Mouse (Mus musculus) forebrain, embryonic 11.5 days (tissue): ENCODE data around the gene Zbtb18. TPM values are rescaled to one million over a fixed set of nuclear protein-coding genes. Genes with fewer than 3 reads are reported as not detected.
A peak's percentile ranks its signal among the peaks of the same experiment; 100 is the strongest.

Experiments used
- ATAC-seq: fragments of 200-750 bp; cut with Nextera tagmentation; replicated peaks from 2 replicates; pipeline ENCODE4 v1.8.0; 2017; ENCODE audit warnings: moderate TSS enrichment; ENCODE audit not compliant: low FRiP score
- DNase-seq: peaks from one replicate; pipeline ENCODE4 v3.0.0-alpha.2; 2017; ENCODE audit warnings: low spot score
- H3K27ac ChIP-seq: fragments of 300-500 bp; sonication (generic); 2 replicates; pipeline ENCODE4 v1.5.1; 2014; ENCODE audit warnings: low read depth, low read length
- H3K27me3 ChIP-seq: fragments of 300-500 bp; sonication (generic); 2 replicates; pipeline ENCODE4 v1.6.1; 2014; ENCODE audit warnings: mild to moderate bottlenecking, low read length, mixed read lengths; ENCODE audit not compliant: control insufficient read depth, insufficient read depth
- H3K36me3 ChIP-seq: fragments of 300-500 bp; sonication (generic); 2 replicates; pipeline ENCODE4 v1.6.1; 2014; ENCODE audit warnings: mild to moderate bottlenecking, low read length, moderate library complexity, mixed read lengths; ENCODE audit not compliant: control insufficient read depth, insufficient read depth
- H3K4me1 ChIP-seq: fragments of 300-500 bp; sonication (generic); replicated peaks from 2 replicates; pipeline ENCODE4 v1.6.1; 2014; ENCODE audit warnings: low read length, mixed read lengths; ENCODE audit not compliant: control insufficient read depth, insufficient read depth
- H3K4me2 ChIP-seq: fragments of 300-500 bp; sonication (generic); 2 replicates; pipeline ENCODE4 v1.6.1; 2014; ENCODE audit warnings: low read depth, mild to moderate bottlenecking, low read length, moderate library complexity, mixed read lengths; ENCODE audit not compliant: severe bottlenecking
- H3K4me3 ChIP-seq: fragments of 300-500 bp; sonication (generic); 2 replicates; pipeline ENCODE4 v1.5.1; 2014; ENCODE audit warnings: low read depth, low read length
- H3K9ac ChIP-seq: fragments of 300-500 bp; sonication (generic); 2 replicates; pipeline ENCODE4 v1.6.1; 2014; ENCODE audit warnings: low read length
- H3K9me3 ChIP-seq: fragments of 300-500 bp; sonication (generic); 2 replicates; pipeline ENCODE4 v1.6.1; 2016; ENCODE audit warnings: low read length, mixed read lengths; ENCODE audit not compliant: control insufficient read depth
- WGBS: fragments of 180-500 bp; shearing (Covaris S2); extraction: QIAGEN DNeasy Blood & Tissue Kit; methylation state at CpG from one replicate; pipeline ENCODE4 v1.1.7; 2014; 5-methylcytosine and 5-hydroxymethylcytosine counted together
- polyA plus RNA-seq: library from polyadenylated mRNA; unstranded; fragments of >200 nt; fragmentation: Nextera tagmentation; extraction: Ambion mirVana; gene quantifications from 2 replicates; pipeline ENCODE4 v1.2.1, GENCODE M21; 2014

Zbtb18 gene
- polyA plus RNA-seq, result 5.1 and 6.6 TPM in 2 replicates

DNA sequence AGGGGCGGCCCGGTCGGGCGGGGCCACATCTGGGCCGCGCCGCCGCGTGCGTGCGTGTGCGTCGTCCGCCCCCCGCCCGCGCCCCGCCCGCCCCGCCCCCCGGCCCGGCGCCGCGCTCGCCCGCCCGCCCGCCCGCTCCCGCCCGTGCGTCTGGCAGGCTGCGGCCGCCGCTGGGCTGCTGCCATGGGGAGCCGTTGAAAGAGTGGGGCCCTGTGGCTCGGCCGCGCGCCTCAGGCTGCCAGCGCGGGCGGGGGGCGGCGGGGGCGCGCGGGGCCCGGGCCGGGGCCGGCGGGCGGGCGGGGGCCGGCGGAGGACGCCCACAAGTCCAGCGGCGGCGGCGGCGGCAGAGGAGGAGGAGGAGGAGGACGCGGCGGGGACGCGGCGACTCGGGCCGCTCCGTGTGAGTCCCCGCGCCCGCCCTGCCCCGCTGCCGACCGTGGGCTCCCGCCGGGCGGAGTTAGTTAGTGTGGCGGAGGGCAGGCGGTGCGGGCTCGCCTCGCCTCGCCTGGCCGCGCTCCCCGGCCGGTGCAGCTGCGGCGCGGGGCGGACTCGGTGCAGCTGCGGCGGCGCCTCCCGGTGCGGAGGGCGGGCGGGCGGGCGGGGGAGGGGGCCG, at the start of gene Zbtb18:
Gene Zbtb18, plus strand, starts transcription at position 156 of the 613 bp plus-strand sequence.
- ATAC-seq (peak; percentile 1; the same call in 1 of the 2 replicates), DNase-seq (peak; percentile 85)
- Histone ChIP-seq H3K4me2 (peak within 1 kb of the TSS; percentile 87), H3K4me3 (peak within 1 kb of the TSS; percentile 98), H3K4me1 (peaks cover 10% of the 10 kb centered on the region), H3K36me3 (no peaks in the 10 kb centered on the region), H3K9me3 (no peaks in the 10 kb centered on the region), H3K9ac (peak within 1 kb of the TSS; percentile 97), H3K27me3 (no peaks in the 10 kb centered on the region), H3K27ac (peak within 1 kb of the TSS; percentile 99)
- WGBS, result under 1% methylated on average over 30 of the region's 106 CpGs

DNA sequence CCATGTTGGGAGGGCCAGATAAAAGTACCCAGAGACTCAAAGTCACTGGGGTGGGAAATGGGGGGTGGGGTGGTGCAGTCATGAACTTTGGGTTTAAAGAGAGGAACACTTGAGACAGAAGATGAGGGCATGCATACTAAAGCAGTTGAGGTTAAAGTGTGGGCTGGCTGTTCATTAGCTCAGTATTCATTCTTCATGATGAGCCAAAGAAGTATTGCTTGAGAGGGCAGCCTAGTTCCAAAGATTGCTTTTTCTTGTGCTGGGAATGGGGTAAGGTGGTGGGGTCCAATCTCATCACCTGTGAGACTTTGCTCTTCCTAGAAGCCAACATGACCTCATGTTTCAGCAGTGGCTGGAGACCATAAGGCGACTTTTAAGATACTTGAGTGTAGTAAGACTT, 44.7 kb upstream of the Zbtb18 start:
- H3K9me3 ChIP-seq, result no peaks in the 10 kb centered on the region
- no peak overlapping the region for H3K4me3 ChIP-seq
- ATAC-seq (no peak), DNase-seq (no peak)
- no peak overlapping the region for H3K27ac ChIP-seq
- H3K27me3 ChIP-seq, result no peaks in the 10 kb centered on the region
- H3K9ac ChIP-seq, result no peak overlapping the region
- no peak overlapping the region for H3K4me2 ChIP-seq
- WGBS, result 85% methylated on average over 1 of the region's 1 CpGs
- no peaks in the 10 kb centered on the region for H3K36me3 ChIP-seq
- H3K4me1 ChIP-seq, result no peaks in the 10 kb centered on the region

DNA sequence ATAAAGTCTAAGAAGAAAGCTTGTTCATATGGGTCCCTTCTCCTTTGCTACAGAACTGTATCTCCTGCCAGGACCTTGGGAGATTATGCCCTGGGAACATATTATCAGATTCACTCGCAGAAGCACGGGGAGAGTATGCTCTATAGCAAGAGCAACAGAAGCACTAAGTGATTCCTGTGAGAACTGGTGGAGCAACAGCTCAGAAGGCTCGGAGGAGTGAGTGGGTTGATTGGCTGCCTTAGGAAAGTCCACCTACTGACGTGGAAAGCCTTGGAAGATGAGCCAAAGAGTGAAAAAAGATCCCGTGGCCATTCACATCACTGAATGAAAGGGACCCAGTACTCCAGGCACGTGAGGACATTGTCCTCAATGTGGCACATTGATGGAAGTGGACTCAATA, 37.0 kb upstream of the Zbtb18 start:
- Histone ChIP-seq H3K9me3 (no peaks in the 10 kb centered on the region), H3K9ac (no peak overlapping the region), H3K4me3 (no peak overlapping the region), H3K4me1 (peaks cover 2% of the 10 kb centered on the region; the same call in 1 of the 2 replicates), H3K4me2 (no peak overlapping the region), H3K27ac (no peak overlapping the region), H3K36me3 (no peaks in the 10 kb centered on the region), H3K27me3 (no peaks in the 10 kb centered on the region)
- 86% methylated on average over 6 of the region's 6 CpGs for WGBS
- ATAC-seq (no peak), DNase-seq (no peak)

DNA sequence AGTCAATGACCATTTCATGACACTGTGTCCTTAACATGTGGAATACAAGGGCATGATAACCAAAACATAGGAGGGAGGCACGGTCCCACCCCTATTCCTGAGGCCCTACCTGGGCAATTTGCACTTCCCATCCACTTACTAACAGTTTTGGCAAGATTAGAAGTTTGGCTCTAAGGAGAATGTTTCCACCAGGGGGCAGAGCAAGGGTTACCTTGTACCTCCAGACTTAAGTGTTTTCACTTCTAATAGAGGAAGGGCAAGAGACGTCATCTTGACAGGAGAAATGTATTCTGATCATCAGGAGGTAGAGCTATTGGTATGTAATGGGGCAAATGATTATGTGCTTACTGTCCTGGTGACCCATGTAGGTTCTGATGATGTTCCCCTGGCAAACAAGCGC, 33.5 kb upstream of the Zbtb18 start:
- WGBS, result 81% methylated on average over 3 of the region's 3 CpGs
- Histone ChIP-seq H3K9me3 (no peaks in the 10 kb centered on the region), H3K4me2 (no peak overlapping the region), H3K9ac (no peak overlapping the region), H3K27me3 (no peaks in the 10 kb centered on the region), H3K27ac (no peak overlapping the region), H3K36me3 (no peaks in the 10 kb centered on the region), H3K4me1 (peaks cover 19% of the 10 kb centered on the region), H3K4me3 (no peak overlapping the region)
- DNase-seq, result no peak
- ATAC-seq, result no peak

DNA sequence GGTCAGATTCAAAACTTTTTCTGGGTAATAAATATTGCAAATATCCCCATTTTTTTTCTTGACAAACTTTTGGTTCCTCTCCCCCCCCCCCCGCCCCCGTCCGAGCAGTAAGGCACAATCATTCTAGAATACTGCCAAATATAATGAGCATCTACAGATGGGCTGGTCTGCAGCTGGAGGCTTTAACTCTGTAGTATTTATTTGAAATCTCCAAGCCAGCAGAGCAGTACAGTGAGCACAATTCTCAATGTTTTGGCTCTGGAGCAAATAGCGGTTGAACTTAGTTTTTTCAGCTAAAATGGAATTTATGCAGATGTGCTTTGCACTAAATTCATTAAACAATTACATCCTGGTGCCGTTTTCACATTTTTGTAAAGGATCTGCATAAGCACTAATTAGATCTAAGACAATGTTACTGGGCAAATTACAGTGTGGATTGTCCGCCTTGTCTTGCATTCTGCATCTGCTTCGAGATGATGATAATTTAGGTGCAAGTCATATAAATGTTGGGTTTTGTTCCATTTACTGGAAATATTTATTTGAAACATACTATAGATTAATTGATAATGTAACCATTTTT, 31.3 kb upstream of the Zbtb18 start:
- 64% methylated on average over 7 of the region's 7 CpGs for WGBS
- Histone ChIP-seq H3K27me3 (no peaks in the 10 kb centered on the region), H3K4me1 (peaks cover 19% of the 10 kb centered on the region), H3K9ac (peak overlapping the region; percentile 3; the same call in 1 of the 2 replicates), H3K4me2 (no peak overlapping the region), H3K4me3 (no peak overlapping the region), H3K27ac (peak overlapping the region; percentile 46), H3K36me3 (no peaks in the 10 kb centered on the region), H3K9me3 (no peaks in the 10 kb centered on the region)
- ATAC-seq, result peak; percentile 54
- DNase-seq, result no peak

DNA sequence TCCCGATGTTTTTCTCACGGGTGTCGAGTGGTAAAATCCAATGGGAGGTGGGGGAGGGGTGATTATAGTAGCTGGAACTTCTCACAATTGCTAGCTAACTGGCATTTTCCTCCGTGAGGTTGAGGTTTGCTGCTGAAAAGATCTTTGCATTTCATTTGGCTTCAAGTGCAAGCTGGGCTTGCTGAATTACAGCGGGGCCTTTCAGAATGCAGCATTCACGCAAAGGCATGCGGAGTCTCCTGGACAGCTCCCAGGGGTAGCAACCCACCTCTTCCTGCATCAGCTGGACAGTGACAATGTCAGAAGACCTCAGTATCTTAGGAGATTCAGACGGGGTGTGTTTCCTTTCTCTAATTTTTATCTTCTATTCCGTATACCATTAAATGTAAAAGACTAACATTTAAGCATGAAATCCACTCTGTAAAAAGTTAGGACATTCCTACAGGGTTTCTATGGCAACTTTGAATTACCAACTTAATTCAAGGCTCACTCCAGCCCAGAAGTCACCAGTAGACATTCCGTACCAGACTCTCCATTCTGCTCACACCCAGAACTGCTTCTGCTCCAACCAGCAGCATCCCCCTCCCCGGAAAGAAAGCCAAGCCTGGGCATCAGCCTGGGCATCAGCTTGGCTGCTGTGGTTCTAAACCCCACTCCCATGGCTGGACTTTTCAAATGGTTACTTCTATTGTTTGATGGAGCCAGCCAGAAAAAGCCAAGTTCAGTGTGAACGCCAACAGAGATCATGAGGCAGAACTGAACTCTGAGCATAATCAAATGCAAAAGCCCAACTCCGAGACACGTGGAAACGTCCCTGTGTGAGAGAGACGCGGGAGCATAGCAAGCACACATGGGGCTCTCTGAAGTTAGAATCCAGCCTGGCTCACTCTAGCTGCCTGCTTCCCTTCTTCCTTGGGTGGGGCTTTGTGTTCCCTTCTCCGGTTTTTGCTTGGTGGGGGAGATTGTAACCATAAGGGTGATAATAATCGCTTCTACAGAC, 30.5 kb upstream of the Zbtb18 start:
- Histone ChIP-seq H3K27me3 (no peaks in the 10 kb centered on the region), H3K27ac (peak overlapping the region; percentile 46), H3K9ac (peak overlapping the region; percentile 32; the same call in 1 of the 2 replicates), H3K9me3 (no peaks in the 10 kb centered on the region), H3K36me3 (no peaks in the 10 kb centered on the region), H3K4me2 (0 out of 2 replicates have a peak overlapping the region, but pooled peaks have one; percentile 29), H3K4me1 (peaks cover 19% of the 10 kb centered on the region), H3K4me3 (no peak overlapping the region)
- DNase-seq, result no peak
- WGBS, result 32% methylated on average over 19 of the region's 19 CpGs
- peak; percentile 57 for ATAC-seq

DNA sequence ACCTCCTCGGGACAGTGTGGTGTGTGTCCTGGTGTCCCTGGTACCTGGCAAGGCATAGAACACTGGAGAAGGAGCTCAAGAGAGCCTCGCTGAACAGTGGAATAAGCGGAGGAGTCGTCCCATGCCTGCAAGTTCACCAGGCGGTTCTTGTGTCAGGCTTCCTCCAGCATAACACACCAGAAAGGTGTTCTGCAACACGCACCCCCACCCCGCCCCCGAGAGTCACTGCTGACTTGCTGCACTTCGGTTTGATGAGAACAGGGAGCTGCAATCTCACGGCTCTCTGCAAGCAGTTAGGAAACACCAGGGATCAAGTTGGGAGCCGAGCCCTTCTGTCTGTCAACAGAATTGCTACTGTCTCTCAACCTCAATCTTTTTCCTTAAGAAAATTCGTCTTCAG, 22.8 kb upstream of the Zbtb18 start:
- WGBS, result 87% methylated on average over 12 of the region's 12 CpGs
- no peak overlapping the region for H3K4me3 ChIP-seq
- H3K27ac ChIP-seq, result no peak overlapping the region

DNA sequence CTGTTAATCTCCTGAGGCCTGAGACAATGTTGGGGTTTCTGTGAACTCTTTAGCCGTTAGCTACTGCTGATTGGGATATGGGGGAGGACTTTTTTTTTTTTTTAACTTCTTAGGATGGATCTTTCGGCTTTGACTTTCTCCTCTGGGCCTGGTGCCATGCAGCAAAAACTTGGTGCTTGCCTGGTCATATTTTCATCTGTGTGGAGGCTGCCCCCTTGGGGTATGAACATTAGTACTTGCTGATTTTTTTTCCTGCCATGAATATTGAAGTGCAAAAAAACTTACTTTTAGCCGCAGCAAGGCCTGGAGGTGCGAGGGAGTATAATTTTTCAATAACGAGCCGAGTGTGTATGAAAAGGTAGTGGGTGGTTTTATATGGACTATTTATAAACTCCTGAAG, 22.0 kb upstream of the Zbtb18 start:
- Histone ChIP-seq H3K36me3 (no peaks in the 10 kb centered on the region), H3K9me3 (no peaks in the 10 kb centered on the region), H3K4me2 (no peak overlapping the region), H3K4me3 (no peak overlapping the region), H3K27me3 (no peaks in the 10 kb centered on the region), H3K9ac (no peak overlapping the region), H3K27ac (no peak overlapping the region), H3K4me1 (no peaks in the 10 kb centered on the region)
- ATAC-seq, result no peak
- DNase-seq, result no peak
- 38% methylated on average over 6 of the region's 6 CpGs for WGBS

More for the DNA sequence above, 22.8 kb upstream of the Zbtb18 start:
- Histone ChIP-seq H3K27me3 (no peaks in the 10 kb centered on the region), H3K9me3 (no peaks in the 10 kb centered on the region), H3K4me1 (no peaks in the 10 kb centered on the region), H3K4me2 (no peak overlapping the region), H3K9ac (no peak overlapping the region), H3K36me3 (no peaks in the 10 kb centered on the region)
- ATAC-seq, result no peak
- no peak for DNase-seq
